Mouse (Mus musculus) hindbrain, postnatal 0 days (tissue): ENCODE results near the gene Sorbs1. TPM values are rescaled to one million over a fixed set of nuclear protein-coding genes. Genes with fewer than 3 reads are reported as not detected.
A peak's percentile ranks its signal among the peaks of the same experiment; 100 is the strongest.

Experiments used
- ATAC-seq: fragments of 200-750 bp; cut with Nextera tagmentation; 2 replicates; pipeline ENCODE4 v1.8.0; 2017; ENCODE audit warnings: mild to moderate bottlenecking, moderate TSS enrichment, moderate library complexity
- DNase-seq: peaks from one replicate; pipeline ENCODE4 v3.0.0-alpha.2; 2015; ENCODE audit warnings: low spot score
- H3K27ac ChIP-seq: fragments of 300-500 bp; sonication (generic); 2 replicates; pipeline ENCODE4 v1.5.1; 2014; ENCODE audit warnings: mild to moderate bottlenecking
- H3K27me3 ChIP-seq: fragments of 300-500 bp; sonication (generic); 2 replicates; pipeline ENCODE4 v1.6.1; 2014; ENCODE audit warnings: low read length, mixed read lengths; ENCODE audit not compliant: insufficient read depth
- H3K36me3 ChIP-seq: fragments of 300-500 bp; sonication (generic); 2 replicates; pipeline ENCODE4 v1.6.1; 2014; ENCODE audit warnings: low read length, mixed read lengths; ENCODE audit not compliant: insufficient read depth
- H3K4me1 ChIP-seq: fragments of 300-500 bp; sonication (generic); 2 replicates; pipeline ENCODE4 v1.6.1; 2014; ENCODE audit warnings: antibody characterized with exemption, low read length, mixed read lengths; ENCODE audit not compliant: insufficient read depth
- H3K4me2 ChIP-seq: fragments of 300-500 bp; sonication (generic); 2 replicates; pipeline ENCODE4 v1.6.1; 2014; ENCODE audit warnings: low read depth, mild to moderate bottlenecking, low read length, moderate library complexity, mixed read lengths
- H3K4me3 ChIP-seq: fragments of 300-500 bp; sonication (generic); 2 replicates; pipeline ENCODE4 v1.5.1; 2014; ENCODE audit warnings: low read length
- H3K9ac ChIP-seq: fragments of 300-500 bp; sonication (generic); replicated peaks from 2 replicates; pipeline ENCODE4 v1.6.1; 2014; ENCODE audit warnings: mild to moderate bottlenecking, low read length, moderate library complexity, mixed read lengths
- H3K9me3 ChIP-seq: fragments of 300-500 bp; sonication (generic); 2 replicates; pipeline ENCODE4 v1.6.1; 2016; ENCODE audit warnings: low read length, mixed read lengths
- CTCF ChIP-seq: IDR thresholded peaks from 2 replicates; pipeline ENCODE4 v1.5.1; 2016; ENCODE audit warnings: antibody characterized with exemption, control low read depth, low read depth
- WGBS: fragments of 180-500 bp; shearing (Covaris S2); extraction: QIAGEN DNeasy Blood & Tissue Kit; methylation state at CpG from one replicate; pipeline ENCODE4 v1.1.7; 2014; 5-methylcytosine and 5-hydroxymethylcytosine counted together
- polyA plus RNA-seq: library from polyadenylated mRNA; unstranded; fragments of >200 nt; fragmentation: Nextera tagmentation; extraction: Ambion mirVana; gene quantifications from 2 replicates; pipeline ENCODE4 v1.2.1, GENCODE M21; 2015
- total RNA-seq: library from RNA; depleted of rRNA; stranded (reverse); fragments of >200 nt; gene quantifications from 2 replicates; pipeline ENCODE4 v1.2.3, GENCODE M21; 2014

The Sorbs1 gene
- total and polyA plus RNA-seq, 2 experiments from 2014 or later: 52.4 to 70.4 TPM

GRCm38 (mm10) chr19:40336694-40337093 is 176.9 kb downstream of the Sorbs1 start:
- no peaks in the 10 kb centered on the region for H3K9me3 ChIP-seq
- H3K9ac ChIP-seq: no peak overlapping the region
- H3K36me3 ChIP-seq: peaks cover 14% of the 10 kb centered on the region; the same call in 1 of the 2 replicates
- DNase-seq (no peak), ATAC-seq (no peak)
- H3K27me3 ChIP-seq: no peaks in the 10 kb centered on the region
- H3K27ac ChIP-seq: no peak overlapping the region
- no peak for TF ChIP-seq CTCF
- no peak overlapping the region for H3K4me3 ChIP-seq
- no peaks in the 10 kb centered on the region for H3K4me1 ChIP-seq
- 81% methylated on average over 4 of the region's 4 CpGs for WGBS
- H3K4me2 ChIP-seq: no peak overlapping the region

GRCm38 (mm10) chr19:40333905-40334304 is 179.7 kb downstream of the Sorbs1 start:
- no peak overlapping the region for H3K4me2 ChIP-seq
- no peaks in the 10 kb centered on the region for H3K27me3 ChIP-seq
- H3K27ac ChIP-seq: no peak overlapping the region
- H3K9me3 ChIP-seq: no peaks in the 10 kb centered on the region
- peaks cover 14% of the 10 kb centered on the region; the same call in 1 of the 2 replicates for H3K36me3 ChIP-seq
- DNase-seq: peak; percentile 23
- H3K4me3 ChIP-seq: no peak overlapping the region
- 63% methylated on average over 5 of the region's 5 CpGs for WGBS
- TF ChIP-seq CTCF: peak; percentile 33; the same call in 1 of the 2 replicates
- no peak overlapping the region for H3K9ac ChIP-seq
- no peak for ATAC-seq
- H3K4me1 ChIP-seq: no peaks in the 10 kb centered on the region

- no peak for ATAC-seq
- TF ChIP-seq CTCF: no peak
- no peak overlapping the region for H3K4me3 ChIP-seq
- H3K36me3 ChIP-seq: peaks cover 10% of the 10 kb centered on the region; the same call in 1 of the 2 replicates
- DNase-seq: no peak
- no peaks in the 10 kb centered on the region for H3K27me3 ChIP-seq
- H3K27ac ChIP-seq: no peak overlapping the region
- no peak overlapping the region for H3K4me2 ChIP-seq
- H3K9me3 ChIP-seq: no peaks in the 10 kb centered on the region
- no peaks in the 10 kb centered on the region for H3K4me1 ChIP-seq
- 91% methylated on average over 4 of the region's 4 CpGs for WGBS
- H3K9ac ChIP-seq: no peak overlapping the region
Observed at GRCm38 (mm10) chr19:40333081-40333480, 180.5 kb downstream of the Sorbs1 start.

GRCm38 (mm10) chr19:40332303-40332702 is 181.3 kb downstream of the Sorbs1 start:
- no peaks in the 10 kb centered on the region for H3K4me1 ChIP-seq
- TF ChIP-seq CTCF: no peak
- H3K9me3 ChIP-seq: no peaks in the 10 kb centered on the region
- no peak overlapping the region for H3K9ac ChIP-seq
- no peak overlapping the region for H3K4me3 ChIP-seq
- DNase-seq (no peak), ATAC-seq (no peak)
- H3K4me2 ChIP-seq: no peak overlapping the region
- 95% methylated on average over 6 of the region's 6 CpGs for WGBS
- H3K27ac ChIP-seq: no peak overlapping the region
- H3K36me3 ChIP-seq: peaks cover 12% of the 10 kb centered on the region; the same call in 1 of the 2 replicates
- H3K27me3 ChIP-seq: no peaks in the 10 kb centered on the region

GRCm38 (mm10) chr19:40331846-40332245 is 181.7 kb downstream of the Sorbs1 start:
- 48% methylated on average over 6 of the region's 6 CpGs for WGBS
- no peak for TF ChIP-seq CTCF
- ATAC-seq: no peak
- Histone ChIP-seq H3K4me1 (no peaks in the 10 kb centered on the region), H3K27ac (no peak overlapping the region), H3K27me3 (no peaks in the 10 kb centered on the region), H3K36me3 (peaks cover 17% of the 10 kb centered on the region; the same call in 1 of the 2 replicates), H3K4me3 (no peak overlapping the region), H3K9ac (no peak overlapping the region), H3K9me3 (no peaks in the 10 kb centered on the region), H3K4me2 (no peak overlapping the region)
- DNase-seq: no peak

- peaks cover 33% of the 10 kb centered on the region; the same call in 1 of the 2 replicates for H3K36me3 ChIP-seq
- no peaks in the 10 kb centered on the region for H3K27me3 ChIP-seq
- no peak overlapping the region for H3K4me2 ChIP-seq
- no peak for TF ChIP-seq CTCF
- no peak for DNase-seq
- 92% methylated on average over 21 of the region's 21 CpGs for WGBS
- no peak overlapping the region for H3K9ac ChIP-seq
- H3K27ac ChIP-seq: no peak overlapping the region
- H3K9me3 ChIP-seq: no peaks in the 10 kb centered on the region
- no peak overlapping the region for H3K4me3 ChIP-seq
- ATAC-seq: no peak
- H3K4me1 ChIP-seq: no peaks in the 10 kb centered on the region
Observed at GRCm38 (mm10) chr19:40326126-40326525, 187.5 kb downstream of the Sorbs1 start.

- Histone ChIP-seq H3K27ac (no peak overlapping the region), H3K27me3 (no peaks in the 10 kb centered on the region), H3K9me3 (no peaks in the 10 kb centered on the region), H3K9ac (no peak overlapping the region), H3K36me3 (peaks cover 34% of the 10 kb centered on the region; the same call in 1 of the 2 replicates), H3K4me1 (no peaks in the 10 kb centered on the region), H3K4me3 (no peak overlapping the region), H3K4me2 (no peak overlapping the region)
- DNase-seq (no peak), ATAC-seq (no peak)
- 83% methylated on average over 8 of the region's 8 CpGs for WGBS
- 0 out of 2 replicates have a peak, but pooled peaks have one; percentile 9 for TF ChIP-seq CTCF
Observed at GRCm38 (mm10) chr19:40325381-40325780, 188.2 kb downstream of the Sorbs1 start.
